Mouse (Mus musculus): ENCODE data around the gene Cd300lf. TPM values are rescaled to one million over a fixed set of nuclear protein-coding genes. Genes with fewer than 3 reads are reported as not detected.
A peak's percentile ranks its signal among the peaks of the same experiment; 100 is the strongest.

Gene Cd300lf
- total RNA-seq, 2 experiments from 2014 or later, result 0.35 to 0.76 TPM

- no peak for DNase-seq (ENCODE audit: low spot score in 2 of 2)
Measured at GRCm38 (mm10) chr11:115081373-115081772, 52.4 kb downstream of the Cd300lf start.

- DNase-seq (ENCODE audit: low spot score in 2 of 2), result peak; percentile 59 to 67
Measured at GRCm38 (mm10) chr11:115080886-115081285, 52.9 kb downstream of the Cd300lf start.

GRCm38 (mm10) chr11:115078680-115079079 lies 55.1 kb downstream of the Cd300lf start:
- no peak for DNase-seq (ENCODE audit: low spot score in 2 of 2)

- DNase-seq (ENCODE audit: low spot score in 2 of 2), result no peak
Measured at GRCm38 (mm10) chr11:115077436-115077835, 56.4 kb downstream of the Cd300lf start.

- no peak for DNase-seq (ENCODE audit: low spot score in 2 of 2)
Measured at GRCm38 (mm10) chr11:115075859-115076258, 57.9 kb downstream of the Cd300lf start.

GRCm38 (mm10) chr11:115075407-115075806 lies 58.4 kb downstream of the Cd300lf start:
- no peak for DNase-seq (ENCODE audit: low spot score in 2 of 2)

GRCm38 (mm10) chr11:115073002-115073401 lies 60.8 kb downstream of the Cd300lf start:
- DNase-seq (ENCODE audit: low spot score in 2 of 2), result no peak

- no peak for DNase-seq (ENCODE audit: low spot score in 2 of 2)
Measured at GRCm38 (mm10) chr11:115071631-115072294, 62.0 kb downstream of the Cd300lf start.

- no peak for DNase-seq (ENCODE audit: low spot score in 2 of 2)
Measured at GRCm38 (mm10) chr11:115071015-115071551, 62.7 kb downstream of the Cd300lf start.

- DNase-seq (ENCODE audit: low spot score in 2 of 2), result no peak
Measured at GRCm38 (mm10) chr11:115066768-115067167, 67.0 kb downstream of the Cd300lf start.

Other genes starting within 250 kb of the Cd300lf start
- gene Cd300a, start 244.0 kb downstream of the Cd300lf start, total RNA-seq (2021), result 1 to 10 TPM in 1 of 2 experiments, under 1 TPM in 1; 0.19 to 1.1 TPM
- under 1 TPM in 1 of 2 experiments, not detected in 1; 0.12 TPM for gene Cd300lb, start 199.6 kb downstream of the Cd300lf start, total RNA-seq (2021)
- not detected for gene Cd300c, start 164.8 kb downstream of the Cd300lf start, total RNA-seq (2021)
- under 1 TPM in 1 of 2 experiments, not detected in 1; 0.12 TPM for gene Cd300ld, start 144.1 kb downstream of the Cd300lf start, total RNA-seq (2021)
- 1 to 10 TPM; 4.4 to 5.2 TPM for gene Cd300c2, start 132.1 kb downstream of the Cd300lf start, total RNA-seq (2021)
- not detected for gene Cd300ld2, start 117.8 kb downstream of the Cd300lf start, total RNA-seq (2021)
- not detected for gene Cd300ld4, start 107.0 kb downstream of the Cd300lf start, total RNA-seq (2021)
- gene Cd300ld5, start 96.2 kb downstream of the Cd300lf start, total RNA-seq (2021), result 1 to 10 TPM; 2.3 to 2.8 TPM
- gene Cd300ld3, start 85.6 kb downstream of the Cd300lf start, total RNA-seq (2021), result not detected
- not detected for gene Cd300e, start 71.8 kb downstream of the Cd300lf start, total RNA-seq (2021)
- 1 to 10 TPM; 1.6 to 5.1 TPM for gene Rab37, start 42.6 kb downstream of the Cd300lf start, total RNA-seq (2021)
- gene Slc9a3r1, start 29.3 kb upstream of the Cd300lf start, total RNA-seq (2021), result 10 to 100 TPM; 79.3 to 82.2 TPM
- 10 to 100 TPM; 15.0 to 21.2 TPM for gene Tmem104, start 53.5 kb upstream of the Cd300lf start, total RNA-seq (2021)
- 10 to 100 TPM; 19.3 to 19.9 TPM for gene Nat9, start 53.9 kb upstream of the Cd300lf start, total RNA-seq (2021)
- gene Grin2c, start 133.3 kb upstream of the Cd300lf start, total RNA-seq (2021), result 10 to 100 TPM; 41.7 to 47.0 TPM
- 10 to 100 TPM; 19.4 to 21.3 TPM for gene Fdxr, start 143.1 kb upstream of the Cd300lf start, total RNA-seq (2021)
- 10 to 100 TPM in 1 of 2 experiments, 1 to 10 TPM in 1; 10.0 to 10.2 TPM for gene Fads6, start 163.7 kb upstream of the Cd300lf start, total RNA-seq (2021)
- not detected for gene Otop2, start 173.2 kb upstream of the Cd300lf start, total RNA-seq (2021)
- under 1 TPM; 0.16 to 0.45 TPM for gene Ush1g, start 188.0 kb upstream of the Cd300lf start, total RNA-seq (2021)
- under 1 TPM; 0.14 to 0.17 TPM for gene Otop3, start 200.7 kb upstream of the Cd300lf start, total RNA-seq (2021)
- 10 to 100 TPM; 90.0 to 94.3 TPM for gene Hid1, start 233.8 kb upstream of the Cd300lf start, total RNA-seq (2021)
- 10 to 100 TPM; 18.6 to 21.3 TPM for gene Cdr2l, start 247.9 kb upstream of the Cd300lf start, total RNA-seq (2021)